Mouse (Mus musculus) 3T3-L1 (cell line): ENCODE measurements around the gene Ptpn6.

Experiments
- DNase-seq: peaks from one replicate; pipeline ENCODE4 v3.0.0-alpha.2; 2015; ENCODE audit warnings: low read depth, low spot score

The Ptpn6 gene

GRCm38 (mm10) chr6:124729850-124730705 lies 8.4 kb downstream of the Ptpn6 start:
- DNase-seq, result no peak

GRCm38 (mm10) chr6:124728621-124729020 lies 9.9 kb downstream of the Ptpn6 start:
- DNase-seq, result no peak

DNA sequence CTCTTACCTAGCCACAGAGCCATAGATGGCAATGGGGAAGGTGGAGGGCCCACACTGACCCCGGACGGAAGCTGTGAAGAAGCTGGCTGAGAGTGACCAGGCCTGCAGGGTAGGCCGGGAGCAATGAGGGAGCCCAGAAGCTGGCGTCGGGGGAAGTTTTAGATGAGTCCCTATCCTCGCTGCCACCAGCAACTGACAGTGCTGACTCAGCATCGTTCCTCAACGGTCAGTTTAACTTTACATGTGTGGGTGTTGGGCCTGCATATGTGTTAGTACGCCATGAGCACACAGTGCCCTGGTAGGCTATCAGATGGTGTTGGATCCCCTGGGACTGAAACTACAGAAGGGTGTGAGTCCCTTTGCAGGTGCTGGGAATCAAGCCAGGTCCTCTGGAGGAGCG lies 14.0 kb downstream of the Ptpn6 start:
- DNase-seq, result no peak

GRCm38 (mm10) chr6:124723541-124723940 lies 15.0 kb downstream of the Ptpn6 start:
- no peak for DNase-seq

GRCm38 (mm10) chr6:124722876-124723473 lies 15.5 kb downstream of the Ptpn6 start:
- no peak for DNase-seq

DNA sequence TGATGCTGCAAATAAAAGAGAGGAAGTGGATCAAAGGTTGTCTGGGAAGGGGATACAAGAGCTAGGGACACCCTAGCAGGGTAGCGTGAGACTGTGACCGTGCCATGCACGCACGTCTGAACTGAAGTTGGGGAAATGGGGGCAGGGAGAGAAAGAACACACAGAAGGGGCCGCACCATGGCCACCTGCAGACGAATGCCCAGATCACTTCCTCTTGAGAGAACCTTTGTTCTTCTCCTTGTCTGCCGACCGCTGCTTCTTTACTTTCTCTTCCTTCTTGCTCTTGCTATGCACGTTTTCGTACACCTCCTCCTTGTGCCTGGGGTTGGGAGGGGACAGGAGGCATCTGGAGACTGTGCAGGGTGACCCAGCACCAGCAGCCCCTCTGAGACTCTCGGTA lies 17.6 kb downstream of the Ptpn6 start:
- no peak for DNase-seq

GRCm38 (mm10) chr6:124719354-124719978 lies 19.0 kb downstream of the Ptpn6 start:
- no peak for DNase-seq

DNA sequence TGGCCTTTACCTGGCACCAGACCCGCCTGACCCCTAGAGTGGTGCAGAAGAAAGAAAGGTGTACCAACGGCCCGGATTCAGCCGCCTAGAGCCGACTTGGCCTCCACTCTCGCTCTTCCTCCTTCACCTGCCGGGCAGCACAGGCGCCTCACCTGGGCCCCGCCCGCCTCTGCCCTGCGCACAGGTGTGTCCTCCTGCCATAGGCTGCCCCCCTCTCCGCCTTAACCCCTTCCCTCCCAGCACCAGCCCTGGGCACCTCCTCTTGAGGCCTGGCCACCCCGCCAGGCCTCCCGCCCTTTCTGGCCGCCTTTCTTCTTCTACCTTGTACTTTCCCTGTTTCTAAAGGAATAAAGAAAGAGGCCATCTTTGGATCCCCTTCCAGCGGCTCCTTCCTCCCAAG lies 19.8 kb downstream of the Ptpn6 start:
- DNase-seq, result no peak

- DNase-seq, result no peak
Measured at GRCm38 (mm10) chr6:124717968-124718367, 20.5 kb downstream of the Ptpn6 start.

- peak; percentile 66 for DNase-seq
Measured at GRCm38 (mm10) chr6:124716864-124717490, 21.5 kb downstream of the Ptpn6 start.

DNA sequence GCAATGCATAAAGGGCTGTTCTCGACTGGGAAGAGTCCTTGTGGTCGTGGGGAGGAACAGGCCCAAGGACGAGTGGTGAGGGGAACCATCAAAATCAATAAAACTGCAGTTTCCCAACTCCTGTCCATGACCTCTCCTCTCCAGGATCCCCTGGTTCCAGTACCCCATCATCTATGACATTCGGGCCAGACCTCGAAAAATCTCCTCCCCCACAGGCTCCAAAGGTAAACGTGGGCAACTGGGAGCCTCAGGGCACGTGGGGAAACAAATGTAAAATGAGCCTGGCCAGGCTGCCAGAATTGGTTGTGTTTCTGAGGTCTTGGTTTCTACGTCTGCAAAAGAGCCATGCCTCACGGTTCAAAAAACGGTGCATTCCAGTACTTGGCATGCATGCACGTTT lies 25.6 kb downstream of the Ptpn6 start:
- no peak for DNase-seq

DNA sequence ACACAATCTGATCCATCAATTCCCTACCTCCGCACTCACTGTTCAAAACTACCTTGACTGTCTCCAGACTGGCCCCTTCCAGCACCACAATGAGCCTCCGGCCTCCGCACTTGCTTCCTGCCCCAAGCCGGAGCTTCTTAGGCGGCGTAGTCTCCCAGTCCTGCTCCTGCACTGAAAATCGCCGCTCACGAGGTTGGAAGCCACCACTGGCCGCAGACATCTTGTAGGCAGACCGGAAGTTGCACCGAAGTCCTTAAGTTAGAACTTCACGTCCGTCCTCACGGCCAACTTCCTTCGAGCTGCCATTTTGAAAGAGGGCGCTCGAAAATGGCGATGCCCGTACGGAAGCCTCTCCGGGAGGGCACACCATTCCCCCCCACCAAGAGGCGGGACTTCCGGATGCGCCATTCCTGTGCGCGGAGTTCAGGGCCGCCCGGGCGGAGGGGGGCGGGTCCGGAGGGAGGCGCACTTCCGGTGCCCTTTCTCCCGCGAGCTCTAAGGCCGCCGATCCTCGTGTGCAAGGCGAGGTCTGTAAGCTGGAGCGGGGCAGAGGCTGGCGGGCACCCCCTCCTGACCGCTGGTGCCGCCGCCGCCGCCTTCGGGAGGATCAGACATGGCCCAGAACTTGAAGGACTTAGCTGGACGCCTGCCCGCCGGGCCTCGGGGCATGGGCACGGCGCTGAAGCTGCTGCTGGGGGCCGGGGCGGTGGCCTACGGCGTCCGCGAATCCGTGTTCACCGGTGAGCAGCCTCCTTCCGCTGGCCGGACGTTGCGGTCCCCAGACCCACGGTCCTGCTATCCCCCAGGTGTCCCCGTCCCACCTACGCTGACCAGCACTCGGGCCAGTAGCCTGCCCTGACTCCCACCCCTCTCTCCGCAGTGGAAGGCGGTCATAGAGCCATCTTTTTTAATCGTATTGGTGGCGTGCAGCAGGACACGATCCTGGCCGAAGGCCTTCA lies 26.4 kb downstream of the Ptpn6 start, which contains the start of the genes Emg1 and Phb2:
Gene Emg1, minus strand, starts transcription at position 355 of the 959 bp plus-strand sequence.
Gene Phb2, plus strand, starts transcription at position 513 of the 959 bp plus-strand sequence.
- peak; percentile 99 for DNase-seq

GRCm38 (mm10) chr6:124708289-124708889 lies 30.1 kb downstream of the Ptpn6 start:
- DNase-seq, result no peak

GRCm38 (mm10) chr6:124706061-124706627 lies 32.4 kb downstream of the Ptpn6 start:
- DNase-seq, result peak; percentile 66

- no peak for DNase-seq
Measured at GRCm38 (mm10) chr6:124704417-124704816, 34.1 kb downstream of the Ptpn6 start.

DNA sequence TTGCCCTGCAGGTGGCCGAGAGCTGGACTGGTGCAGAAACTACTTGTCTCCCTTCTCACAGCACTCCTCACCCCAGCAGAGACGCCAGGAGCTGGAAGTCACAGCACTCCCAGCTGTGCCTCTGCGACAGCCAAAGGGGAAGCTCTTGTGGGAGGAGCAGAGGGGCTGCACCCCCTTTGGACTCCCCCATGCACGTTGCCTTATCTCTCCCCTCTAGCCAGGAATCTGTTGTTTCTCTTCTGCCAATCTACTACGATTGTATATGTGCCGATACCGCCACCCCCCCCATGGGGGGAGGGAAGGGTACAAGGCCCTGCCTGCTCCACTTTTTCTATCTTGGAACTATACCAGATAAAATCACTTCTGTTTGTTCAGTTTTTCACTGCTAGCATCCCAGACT lies 34.7 kb downstream of the Ptpn6 start:
- no peak for DNase-seq

- peak; percentile 88 for DNase-seq
Measured at GRCm38 (mm10) chr6:124702784-124703103, 35.8 kb downstream of the Ptpn6 start.

DNA sequence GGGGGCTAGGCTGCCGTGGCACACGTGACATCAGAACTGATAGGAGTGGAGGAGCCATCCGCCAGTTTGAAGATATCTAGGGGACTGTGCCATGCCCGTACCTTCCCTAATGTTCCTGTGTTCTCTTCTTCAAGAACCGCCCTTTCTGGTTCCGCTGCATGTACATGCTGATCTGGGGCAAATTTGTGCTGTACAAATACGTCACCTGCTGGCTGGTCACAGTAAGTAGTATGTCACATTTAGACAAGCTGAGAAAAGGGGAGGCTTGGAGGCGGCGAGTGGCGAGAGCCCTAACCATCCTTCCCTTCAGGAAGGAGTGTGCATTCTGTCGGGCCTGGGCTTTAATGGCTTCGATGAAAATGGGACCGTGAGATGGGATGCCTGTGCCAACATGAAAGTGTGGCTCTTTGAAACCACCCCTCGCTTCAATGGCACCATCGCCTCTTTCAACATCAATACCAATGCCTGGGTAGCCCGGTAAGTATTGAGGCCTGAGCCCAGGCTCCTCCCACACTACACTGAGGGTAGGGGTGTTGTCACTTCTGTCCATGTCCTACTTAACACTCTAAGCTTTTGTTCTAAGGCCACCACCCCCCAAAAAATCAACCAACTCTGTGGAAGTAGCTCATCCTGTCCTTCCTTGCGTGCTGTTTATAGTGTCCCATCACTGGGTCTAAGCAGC lies 36.3 kb downstream of the Ptpn6 start:
- no peak for DNase-seq

GRCm38 (mm10) chr6:124701338-124701737 lies 37.2 kb downstream of the Ptpn6 start:
- peak; percentile 67 for DNase-seq
